Mouse (Mus musculus) heart, adult 2 months (tissue): Measurements from ENCODE around the gene Nfyb. TPM values are rescaled to one million over a fixed set of nuclear protein-coding genes. Genes with fewer than 3 reads are reported as not detected.

Source experiments
- DNase-seq, 2 experiments: peaks; one replicate each; pipeline ENCODE4 v3.0.0; 2021
- H3K27ac ChIP-seq: fragments of 200-600 bp; 2 replicates; pipeline ENCODE4 v1.8.1; 2022
- H3K27me3 ChIP-seq: fragments of 200-500 bp; 2 replicates; pipeline ENCODE4 v1.6.1; 2012; ENCODE audit warnings: mild to moderate bottlenecking, low read length, inconsistent platforms, mixed read lengths; ENCODE audit not compliant: control insufficient read depth, insufficient read depth
- H3K36me3 ChIP-seq: fragments of 200-500 bp; 2 replicates; pipeline ENCODE4 v1.6.1; 2012; ENCODE audit warnings: low read length, inconsistent platforms; ENCODE audit not compliant: control insufficient read depth, insufficient read depth
- H3K4me1 ChIP-seq: fragments of 200-500 bp; 2 replicates; pipeline ENCODE4 v1.6.1; 2011; ENCODE audit warnings: low read length; ENCODE audit not compliant: control insufficient read depth, insufficient read depth
- H3K4me3 ChIP-seq: fragments of 200-600 bp; 2 replicates; pipeline ENCODE4 v1.8.1; 2022
- H3K79me2 ChIP-seq: fragments of 200-500 bp; replicated peaks from 2 replicates; pipeline ENCODE4 v1.6.1; 2012; ENCODE audit warnings: mild to moderate bottlenecking, inconsistent platforms, low read length, moderate library complexity, mixed read lengths; ENCODE audit not compliant: control insufficient read depth, insufficient read depth
- H3K9ac ChIP-seq: fragments of 200-500 bp; 2 replicates; pipeline ENCODE4 v1.6.1; 2012; ENCODE audit warnings: low read depth, mild to moderate bottlenecking, control low read depth, inconsistent platforms, low read length, mixed read lengths
- CTCF ChIP-seq: fragments of 200-600 bp; IDR thresholded peaks from 2 replicates; pipeline ENCODE4 v1.8.1; 2022; ENCODE audit warnings: antibody characterized with exemption, mild to moderate bottlenecking, moderate library complexity
- EP300 ChIP-seq: fragments of 200-500 bp; IDR thresholded peaks from 2 replicates; pipeline ENCODE4 v1.6.1; 2011; ENCODE audit warnings: low read depth, low read length, control low read depth; ENCODE audit not compliant: insufficient read depth
- POLR2A ChIP-seq: fragments of 200-500 bp; IDR thresholded peaks from 2 replicates; pipeline ENCODE4 v1.6.1; 2011; ENCODE audit warnings: mild to moderate bottlenecking, low read depth, low read length, control low read depth; ENCODE audit not compliant: insufficient read depth
- WGBS: fragments of 180-500 bp; shearing (Covaris S2); methylation state at CpG from one replicate; pipeline ENCODE4 v1.1.7; 2018; 5-methylcytosine and 5-hydroxymethylcytosine counted together
- intact Hi-C: fragments of 180-260 bp; cut with DNase I; formaldehyde crosslinking; loops from one replicate; pipeline ENCODE4 v1.15.1; 2025
- polyA plus RNA-seq: library from polyadenylated mRNA; depleted of rRNA; stranded (reverse); fragments of >200 nt; gene quantifications from 2 replicates; pipeline ENCODE4 v1.2.3, GENCODE M21; 2012
- total RNA-seq, 2 experiments: library from RNA; stranded (reverse); gene quantifications; 2 replicates each; pipeline ENCODE4 v1.2.3; 2021

Nfyb gene
- total and polyA plus RNA-seq, 3 experiments: 7.5 to 14.1 (median 13.9) TPM

DNA sequence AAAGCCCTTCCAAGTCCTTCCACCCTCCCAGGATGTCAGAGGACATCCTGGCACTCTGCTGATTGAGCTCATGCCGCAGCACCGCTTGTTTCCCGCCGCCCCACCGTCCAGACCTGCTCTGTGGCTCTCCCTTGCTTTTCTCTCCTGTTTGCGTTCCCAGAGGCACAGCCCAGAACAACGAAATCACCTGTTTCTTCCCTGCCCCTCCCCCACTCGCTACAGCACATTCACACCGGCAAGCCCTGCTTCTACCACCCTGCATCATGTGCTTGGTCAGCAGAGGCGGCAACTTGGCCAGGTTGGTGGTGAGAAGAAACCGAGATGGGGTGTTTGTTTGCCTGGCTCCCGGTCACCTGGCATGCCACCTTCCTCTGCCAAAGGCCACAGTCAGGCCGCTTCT lies 13.9 kb upstream of the Nfyb start:
- intact Hi-C loops: no loop called here
- H3K4me1 ChIP-seq: no peaks in the 10 kb centered on the region
- DNase-seq: no peak
- no peak overlapping the region for H3K4me3 ChIP-seq
- no peaks in the 10 kb centered on the region for H3K27me3 ChIP-seq
- no peaks in the 10 kb centered on the region for H3K36me3 ChIP-seq
- no peak overlapping the region for H3K27ac ChIP-seq
- no peaks in the 10 kb centered on the region for H3K79me2 ChIP-seq
- 33% methylated on average over 13 of the region's 13 CpGs for WGBS
- no peak overlapping the region for H3K9ac ChIP-seq
- no peak for TF ChIP-seq EP300
- TF ChIP-seq CTCF: no peak
- TF ChIP-seq POLR2A: no peak

DNA sequence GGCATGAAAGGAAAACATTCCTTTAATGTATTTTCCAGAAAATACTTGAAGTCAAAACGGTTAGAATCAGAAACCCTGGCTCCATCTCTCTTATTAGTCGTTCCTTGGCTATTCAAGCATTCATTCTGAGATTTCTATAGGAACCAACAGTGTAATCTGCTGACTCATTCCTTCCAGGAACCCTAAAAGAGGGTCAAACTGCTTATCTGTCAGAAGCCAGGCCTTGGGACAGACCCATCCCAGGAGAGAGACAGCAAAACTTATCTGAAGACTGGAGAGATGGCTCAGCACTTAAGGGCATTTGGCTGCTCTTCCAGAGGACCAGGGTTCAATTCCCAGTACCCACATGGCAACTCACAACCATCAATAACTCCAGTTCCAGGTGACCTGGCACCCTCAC lies 13.1 kb upstream of the Nfyb start:
- H3K27me3 ChIP-seq: no peaks in the 10 kb centered on the region
- no peaks in the 10 kb centered on the region for H3K4me1 ChIP-seq
- no peak overlapping the region for H3K27ac ChIP-seq
- 48% methylated on average over 2 of the region's 2 CpGs for WGBS
- DNase-seq: no peak
- no peaks in the 10 kb centered on the region for H3K79me2 ChIP-seq
- intact Hi-C loops: no loop called here
- H3K9ac ChIP-seq: no peak overlapping the region
- no peaks in the 10 kb centered on the region for H3K36me3 ChIP-seq
- H3K4me3 ChIP-seq: no peak overlapping the region
- TF ChIP-seq CTCF (no peak), POLR2A (no peak), EP300 (no peak)

DNA sequence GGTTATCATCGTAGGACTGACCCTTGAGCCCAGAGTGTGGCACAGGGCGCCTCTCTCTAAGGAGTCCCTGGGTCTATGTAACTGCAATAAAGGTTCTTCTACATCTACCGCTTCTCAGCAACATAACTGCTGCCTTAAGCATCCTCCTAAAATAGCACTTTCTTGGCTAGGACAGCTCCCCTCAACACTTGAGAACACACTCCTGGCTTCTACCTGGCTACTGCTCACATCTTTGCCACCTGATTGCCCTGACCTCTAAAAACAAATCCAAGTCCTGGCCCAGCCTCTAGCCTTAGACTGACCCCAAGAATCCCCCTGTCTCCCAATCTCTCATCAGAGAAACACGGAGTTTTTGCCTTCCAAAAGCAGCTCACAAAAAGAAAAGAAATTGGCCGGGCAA lies 10.9 kb upstream of the Nfyb start:
- TF ChIP-seq POLR2A: no peak
- no peak for TF ChIP-seq CTCF
- TF ChIP-seq EP300: no peak
- Histone ChIP-seq H3K27ac (no peak overlapping the region), H3K4me1 (no peaks in the 10 kb centered on the region), H3K4me3 (no peak overlapping the region), H3K9ac (no peak overlapping the region), H3K79me2 (no peaks in the 10 kb centered on the region), H3K36me3 (no peaks in the 10 kb centered on the region), H3K27me3 (no peaks in the 10 kb centered on the region)
- WGBS: 92% methylated on average over 5 of the region's 5 CpGs
- intact Hi-C loops: no loop called here
- DNase-seq: no peak

DNA sequence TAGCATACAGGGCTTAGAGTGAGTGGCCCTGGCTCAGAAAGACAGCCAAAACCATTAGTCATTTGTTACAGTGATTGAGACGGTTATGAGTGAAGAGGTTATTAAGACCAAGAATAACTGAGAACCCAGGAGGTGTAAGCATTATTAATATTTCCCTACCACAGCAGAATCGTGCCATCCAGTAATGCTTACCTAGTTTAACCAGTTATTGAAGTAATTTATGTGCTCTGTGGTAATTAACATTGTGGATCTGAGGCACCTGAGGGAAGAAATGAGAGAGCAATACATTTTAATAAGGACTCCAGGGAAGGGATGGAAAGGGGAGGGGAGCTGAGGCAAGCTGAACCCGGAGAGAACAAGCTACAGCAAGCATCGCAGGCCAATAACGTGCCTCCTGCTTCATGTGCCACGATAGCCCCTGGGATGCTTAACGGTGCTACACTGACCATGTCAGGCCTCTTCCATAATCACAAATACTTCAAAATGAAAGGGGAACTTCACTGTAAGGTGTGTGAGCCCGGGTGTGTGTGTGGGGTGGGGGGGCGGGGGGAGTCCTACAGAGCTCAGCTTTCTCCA lies 7.7 kb upstream of the Nfyb start:
- Histone ChIP-seq H3K27me3 (no peaks in the 10 kb centered on the region), H3K4me3 (no peak overlapping the region), H3K79me2 (no peaks in the 10 kb centered on the region), H3K4me1 (no peaks in the 10 kb centered on the region), H3K9ac (no peak overlapping the region), H3K36me3 (no peaks in the 10 kb centered on the region), H3K27ac (no peak overlapping the region)
- no peak for DNase-seq
- intact Hi-C loops: no loop called here
- WGBS: 68% methylated on average over 9 of the region's 9 CpGs
- TF ChIP-seq CTCF: no peak
- no peak for TF ChIP-seq EP300
- TF ChIP-seq POLR2A: no peak

DNA sequence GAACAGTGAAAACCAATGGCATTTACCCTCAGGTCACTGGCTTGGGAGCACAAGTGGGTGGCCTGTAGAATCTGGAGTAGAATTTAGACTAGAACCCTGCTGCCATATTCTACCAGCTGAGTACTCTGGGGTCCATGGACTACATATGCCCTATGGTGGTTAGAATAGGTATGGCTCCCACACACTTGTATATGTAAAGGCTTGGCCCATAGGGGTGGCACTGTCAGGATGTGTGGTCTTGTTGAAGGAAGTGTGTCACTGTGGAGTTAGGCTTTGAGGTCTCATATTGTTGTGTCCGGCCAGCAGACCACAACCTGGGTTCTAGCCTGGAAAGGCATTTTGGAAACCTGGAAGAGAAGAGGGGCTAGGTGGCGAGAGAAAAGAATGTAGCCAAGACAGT lies 6.8 kb upstream of the Nfyb start:
- WGBS: 83% methylated on average over 2 of the region's 2 CpGs
- Histone ChIP-seq H3K4me3 (no peak overlapping the region), H3K36me3 (no peaks in the 10 kb centered on the region), H3K9ac (no peak overlapping the region), H3K27ac (no peak overlapping the region), H3K4me1 (no peaks in the 10 kb centered on the region), H3K27me3 (no peaks in the 10 kb centered on the region), H3K79me2 (no peaks in the 10 kb centered on the region)
- intact Hi-C loops: no loop called here
- TF ChIP-seq POLR2A (no peak), CTCF (no peak), EP300 (no peak)
- DNase-seq: no peak

DNA sequence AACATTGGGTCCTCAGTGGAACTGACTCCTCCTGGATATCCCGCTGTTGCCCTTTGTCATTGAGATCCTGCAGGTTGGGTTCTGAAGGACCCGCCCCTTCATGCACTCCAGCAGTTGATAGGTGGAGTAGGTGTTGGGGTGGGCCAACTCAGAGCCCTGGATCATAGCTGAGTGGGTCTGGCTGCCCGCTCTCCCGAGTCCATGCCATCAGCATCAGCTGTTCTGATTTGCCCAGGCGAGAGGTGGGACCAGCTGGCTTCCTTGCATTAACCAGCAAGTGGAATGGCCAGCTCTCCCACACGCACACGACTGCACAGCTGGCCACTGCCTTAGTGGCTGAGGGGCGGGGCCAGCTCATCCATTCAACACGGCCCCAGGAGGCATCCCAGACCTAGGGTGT lies 5.0 kb upstream of the Nfyb start:
- 45% methylated on average over 9 of the region's 9 CpGs for WGBS
- no peaks in the 10 kb centered on the region for H3K79me2 ChIP-seq
- H3K4me3 ChIP-seq: no peak overlapping the region
- H3K27ac ChIP-seq: no peak overlapping the region
- TF ChIP-seq POLR2A (no peak), EP300 (no peak), CTCF (no peak)
- no peaks in the 10 kb centered on the region for H3K36me3 ChIP-seq
- no peaks in the 10 kb centered on the region for H3K27me3 ChIP-seq
- H3K4me1 ChIP-seq: peaks cover 1% of the 10 kb centered on the region; the same call in 1 of the 2 replicates
- intact Hi-C loops: no loop called here
- no peak overlapping the region for H3K9ac ChIP-seq
- DNase-seq: no peak
